Mouse (Mus musculus): ENCODE measurements around the gene Zfp870.
"Not testable (repeated sequence)": the region's sequence is repeated elsewhere in the genome, so short reads cannot be mapped to it uniquely, and the experiment has no call there.

Gene Zfp870

DNA sequence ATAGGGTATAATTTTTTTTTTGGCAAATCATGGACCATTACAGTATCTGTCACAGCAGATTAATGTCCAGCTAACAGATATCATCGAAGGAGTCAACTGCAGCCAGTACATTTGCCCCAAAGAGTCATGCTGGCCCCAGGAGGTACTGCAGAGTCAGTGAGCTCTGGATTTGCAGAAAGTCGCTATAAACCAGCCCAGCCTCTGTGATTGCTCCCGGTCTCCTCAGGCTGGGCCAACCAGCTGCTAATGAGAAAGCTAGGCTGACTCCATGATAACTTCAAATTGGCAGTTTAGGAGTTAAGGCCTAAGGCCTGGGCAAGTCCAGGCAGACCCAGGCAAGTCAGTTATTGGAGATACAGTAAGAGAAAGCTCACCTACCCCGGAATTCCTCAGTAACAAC, 19.4 kb downstream of the Zfp870 start:
- no peak for DNase-seq (ENCODE audit: low read depth, low spot score)

DNA sequence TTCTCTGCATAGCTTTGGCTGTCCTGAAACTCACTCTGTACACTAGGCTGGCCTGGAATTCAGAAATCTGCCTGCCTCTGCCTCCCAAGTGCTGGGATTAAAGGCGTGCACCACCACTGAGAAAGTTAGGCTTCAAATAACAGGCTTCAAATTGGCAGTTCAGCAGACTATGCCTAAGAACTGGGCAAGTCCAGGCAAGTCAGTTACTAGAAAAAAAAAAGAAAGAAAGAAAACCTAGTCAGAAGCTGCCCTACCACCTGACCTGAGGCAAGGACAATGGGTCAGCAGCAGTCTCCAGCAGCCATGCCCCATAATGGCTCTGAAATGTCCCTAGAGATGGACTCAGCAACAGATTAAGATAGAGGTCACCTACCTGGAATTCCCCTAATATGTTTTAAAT, 20.0 kb downstream of the Zfp870 start:
- no peak for DNase-seq (ENCODE audit: low read depth, low spot score)

DNA sequence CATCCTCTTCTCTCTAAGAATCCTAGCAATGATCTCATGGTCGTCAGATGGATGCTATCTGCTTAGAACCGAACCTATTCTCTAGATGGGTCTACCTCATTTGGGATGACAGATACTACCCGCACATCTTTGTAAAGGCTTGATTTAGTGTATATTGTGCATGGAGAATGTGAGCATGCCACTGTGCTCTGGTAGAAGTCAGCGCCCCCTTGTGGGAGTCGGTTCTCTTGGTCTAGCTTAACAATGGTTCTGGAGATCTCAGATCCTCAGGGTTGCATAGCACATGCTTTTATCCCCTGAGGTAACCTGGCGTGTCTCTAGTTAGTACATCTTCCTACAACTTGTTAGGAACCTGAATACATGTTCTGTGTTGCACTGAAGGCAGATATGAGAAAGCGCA, 24.2 kb downstream of the Zfp870 start:
- DNase-seq (ENCODE audit: low read depth, low spot score), result not testable (repeated sequence)

DNA sequence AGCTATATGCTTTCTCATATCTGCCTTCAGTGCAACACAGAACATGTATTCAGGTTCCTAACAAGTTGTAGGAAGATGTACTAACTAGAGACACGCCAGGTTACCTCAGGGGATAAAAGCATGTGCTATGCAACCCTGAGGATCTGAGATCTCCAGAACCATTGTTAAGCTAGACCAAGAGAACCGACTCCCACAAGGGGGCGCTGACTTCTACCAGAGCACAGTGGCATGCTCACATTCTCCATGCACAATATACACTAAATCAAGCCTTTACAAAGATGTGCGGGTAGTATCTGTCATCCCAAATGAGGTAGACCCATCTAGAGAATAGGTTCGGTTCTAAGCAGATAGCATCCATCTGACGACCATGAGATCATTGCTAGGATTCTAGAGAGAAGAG, 34.7 kb downstream of the Zfp870 start:
- not testable (repeated sequence) for DNase-seq (ENCODE audit: low read depth, low spot score)

DNA sequence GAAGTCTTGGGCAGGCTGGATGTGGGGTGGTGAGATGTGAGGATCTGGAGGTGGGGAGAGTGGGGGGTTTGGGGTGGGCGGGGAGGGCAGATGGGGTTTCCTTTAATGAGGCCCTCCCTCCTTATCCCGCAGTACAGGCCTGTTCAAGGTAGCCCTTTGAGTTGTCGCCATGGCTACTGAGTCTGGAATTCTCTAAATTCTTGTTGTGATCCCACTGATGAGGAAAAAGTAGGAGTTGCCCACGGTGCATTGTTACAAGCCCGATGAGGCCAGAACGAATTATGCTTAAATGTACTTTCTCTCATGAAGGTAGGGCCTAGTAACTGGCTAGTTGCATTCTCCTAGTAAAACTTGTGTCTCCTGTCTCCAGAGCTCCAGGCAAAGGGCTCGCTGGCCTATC, 39.9 kb downstream of the Zfp870 start:
- no peak for DNase-seq (ENCODE audit: low read depth, low spot score)

DNA sequence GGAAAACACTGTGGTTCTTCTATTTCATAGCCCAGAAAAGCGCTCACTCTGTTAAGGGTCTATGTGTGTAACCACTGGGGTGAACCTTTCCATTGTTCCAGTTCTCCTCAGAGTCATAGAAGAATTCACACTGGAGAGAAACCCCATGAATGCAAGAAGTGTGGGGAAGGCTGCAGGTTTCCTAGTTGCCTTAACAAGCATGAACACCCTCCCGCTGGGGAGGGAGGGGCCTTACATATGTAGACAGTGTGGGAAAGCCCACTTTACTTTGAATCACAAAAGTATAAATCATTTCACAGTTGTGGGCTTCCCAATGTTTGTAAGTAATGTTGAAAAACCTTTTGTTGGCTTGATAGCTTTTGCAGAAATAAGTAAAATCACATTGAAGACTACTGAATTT, 50.1 kb downstream of the Zfp870 start:
- DNase-seq (ENCODE audit: low read depth, low spot score), result peak; percentile 56

DNA sequence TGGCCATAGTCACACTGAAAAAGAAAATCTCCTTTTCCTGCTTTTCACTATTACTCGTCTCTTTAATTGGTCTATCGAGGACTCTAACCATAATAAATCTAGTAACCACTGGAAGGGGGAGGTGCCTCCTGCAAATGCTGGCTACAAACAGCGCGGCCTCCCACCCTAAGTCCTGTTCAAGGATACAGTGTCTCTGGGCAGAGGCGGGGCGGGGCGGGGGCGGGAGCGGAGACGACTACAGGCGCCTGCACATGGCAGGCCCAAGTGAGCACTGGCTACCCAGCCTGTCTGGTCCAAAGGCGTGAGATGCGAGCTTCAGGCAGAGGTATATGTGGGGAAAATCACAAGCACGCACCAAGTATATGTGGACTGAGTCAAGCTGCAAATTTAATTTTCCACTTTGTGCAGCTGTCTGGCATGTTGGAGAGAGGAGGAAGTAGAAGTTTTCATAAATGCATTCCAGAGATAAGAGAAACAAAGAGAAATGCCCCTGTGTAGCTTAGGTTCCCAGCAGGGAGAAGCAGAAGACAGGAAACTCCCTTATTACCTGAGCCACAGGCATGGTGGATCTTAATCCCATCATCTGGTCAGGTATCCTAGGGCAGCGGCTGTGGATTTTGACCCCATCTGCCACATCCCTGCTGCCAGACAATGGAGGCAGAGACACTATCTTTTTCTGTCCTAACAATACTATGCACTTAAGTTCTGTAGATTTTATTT, 52.2 kb downstream of the Zfp870 start:
- no peak for DNase-seq (ENCODE audit: low read depth, low spot score)

DNA sequence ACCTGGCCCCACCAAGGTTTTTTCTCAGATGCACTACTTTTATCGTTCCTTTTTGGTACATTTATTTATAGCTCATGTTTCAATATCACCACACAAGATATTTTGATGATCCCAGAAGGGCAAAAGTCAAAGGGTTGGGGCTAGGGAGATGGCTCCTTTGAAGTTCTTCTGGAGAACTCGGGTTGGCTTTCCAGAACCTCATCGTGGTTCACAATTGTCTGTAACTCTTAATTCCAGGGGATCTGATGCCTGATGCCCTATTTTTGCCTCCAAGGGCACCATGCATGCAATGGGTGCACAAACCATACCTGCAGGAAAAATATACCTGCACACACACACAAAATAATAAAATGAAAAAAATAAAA, 61.0 kb downstream of the Zfp870 start:
- DNase-seq (ENCODE audit: low read depth, low spot score), result no peak

DNA sequence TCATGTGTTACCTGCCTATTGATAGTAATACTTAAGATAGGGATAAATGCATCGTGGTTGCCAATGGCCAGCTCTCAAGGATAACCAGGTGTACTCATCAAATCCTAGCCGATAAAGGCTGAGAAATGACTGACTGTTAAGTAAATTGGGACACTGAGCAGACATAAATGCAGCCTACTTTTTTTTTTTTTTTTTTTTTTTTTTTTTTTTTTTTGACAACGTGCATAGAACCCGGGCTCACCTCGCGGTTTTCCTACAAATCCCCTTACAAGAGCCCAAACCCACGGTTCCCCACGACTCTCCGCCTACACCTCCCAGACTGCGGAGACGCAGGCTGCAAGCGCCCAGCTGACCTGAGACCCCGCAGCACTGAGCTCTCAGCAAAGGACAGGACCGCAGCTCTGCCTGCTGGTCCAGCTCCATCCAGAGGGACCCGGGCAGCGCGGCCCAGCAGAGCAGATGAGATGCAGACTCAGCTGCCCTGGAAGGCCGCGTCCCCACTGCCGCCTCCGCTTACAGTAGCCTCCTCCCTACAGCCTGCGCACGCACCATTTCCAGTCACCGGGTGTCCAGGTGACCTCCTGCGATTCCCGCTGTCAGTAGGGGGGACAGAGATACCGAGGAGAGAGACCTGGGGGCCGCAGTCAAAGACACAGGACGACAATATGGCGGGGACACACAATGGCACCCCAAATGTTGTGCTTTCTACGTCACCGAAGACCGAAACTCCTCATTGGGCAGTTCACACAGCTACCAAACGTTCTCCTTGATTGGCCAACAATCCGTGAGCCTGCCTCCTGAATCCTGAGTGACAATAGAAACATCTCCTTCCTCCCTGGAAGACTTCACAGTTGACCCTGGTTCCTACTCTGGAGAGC, 61.7 kb downstream of the Zfp870 start, which contains the start of gene Zfp799:
Gene Zfp799 (minus strand): TSS at position 722 of the 878 bp plus-strand sequence.
- DNase-seq (ENCODE audit: low read depth, low spot score), result peak; percentile 91

Data from mesoderm, embryonic 11.5 days (tissue).